Mouse (Mus musculus) thymus, postnatal 4 days (tissue): ENCODE results near the gene Ly6g5c.
"Not testable (repeated sequence)": the region's sequence is repeated elsewhere in the genome, so short reads cannot be mapped to it uniquely, and the experiment has no call there.

Experiments
- DNase-seq: peaks from one replicate; pipeline ENCODE4 v3.0.0; 2021

The Ly6g5c gene

DNA sequence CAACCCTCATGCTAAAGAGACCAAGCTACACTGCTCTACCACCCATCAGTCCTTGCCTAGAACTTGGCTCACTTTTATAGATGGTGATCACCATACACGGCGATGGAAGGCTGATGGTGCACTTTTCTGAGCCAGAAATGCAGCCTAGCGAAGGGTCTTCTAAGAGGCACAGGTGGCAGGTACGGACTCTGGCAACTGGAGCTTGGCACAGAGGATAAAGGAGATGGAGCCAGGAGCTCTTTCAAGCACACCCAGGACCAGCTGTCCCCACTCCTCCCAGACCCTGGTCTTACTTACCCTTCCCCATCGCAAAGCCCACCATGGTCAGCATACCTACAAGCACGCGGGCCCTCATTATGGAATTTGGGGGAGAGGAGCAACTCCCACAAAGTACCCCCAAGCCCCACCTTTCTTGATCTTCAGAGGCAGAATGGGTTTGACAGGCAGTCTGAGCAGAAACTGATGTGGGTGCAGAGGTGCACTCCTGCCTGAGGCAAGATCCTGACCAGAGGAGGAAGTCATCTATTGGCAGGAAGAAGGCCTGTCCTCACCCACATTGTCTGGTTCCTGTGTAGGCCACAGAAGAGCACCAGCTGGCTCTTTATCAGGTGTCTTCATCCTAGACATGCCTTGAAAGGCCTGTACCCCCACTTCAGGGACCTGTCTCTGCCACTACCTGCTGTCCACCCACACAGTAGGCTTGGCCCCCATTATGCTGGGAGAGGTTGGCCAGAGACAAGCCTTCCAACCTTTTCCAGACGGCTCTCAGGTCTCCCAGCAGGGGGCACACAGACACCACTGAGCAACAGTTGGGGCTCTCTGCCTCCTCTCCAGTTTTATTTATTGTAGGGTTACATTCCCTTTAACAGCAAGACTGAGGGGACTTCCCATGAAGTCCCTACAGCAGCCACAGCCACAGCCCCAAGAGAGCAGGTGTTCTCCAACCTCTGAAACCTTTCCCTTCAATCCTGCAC is 7.3 kb downstream of the Ly6g5c start, which contains the start of gene Ly6g5b:
Gene Ly6g5b, minus strand, starts transcription at position 383 of the 974 bp plus-strand sequence.
- DNase-seq: peak; percentile 77

- DNase-seq: no peak
Observed at GRCm38 (mm10) chr17:35120745-35121142, 12.7 kb downstream of the Ly6g5c start.

DNA sequence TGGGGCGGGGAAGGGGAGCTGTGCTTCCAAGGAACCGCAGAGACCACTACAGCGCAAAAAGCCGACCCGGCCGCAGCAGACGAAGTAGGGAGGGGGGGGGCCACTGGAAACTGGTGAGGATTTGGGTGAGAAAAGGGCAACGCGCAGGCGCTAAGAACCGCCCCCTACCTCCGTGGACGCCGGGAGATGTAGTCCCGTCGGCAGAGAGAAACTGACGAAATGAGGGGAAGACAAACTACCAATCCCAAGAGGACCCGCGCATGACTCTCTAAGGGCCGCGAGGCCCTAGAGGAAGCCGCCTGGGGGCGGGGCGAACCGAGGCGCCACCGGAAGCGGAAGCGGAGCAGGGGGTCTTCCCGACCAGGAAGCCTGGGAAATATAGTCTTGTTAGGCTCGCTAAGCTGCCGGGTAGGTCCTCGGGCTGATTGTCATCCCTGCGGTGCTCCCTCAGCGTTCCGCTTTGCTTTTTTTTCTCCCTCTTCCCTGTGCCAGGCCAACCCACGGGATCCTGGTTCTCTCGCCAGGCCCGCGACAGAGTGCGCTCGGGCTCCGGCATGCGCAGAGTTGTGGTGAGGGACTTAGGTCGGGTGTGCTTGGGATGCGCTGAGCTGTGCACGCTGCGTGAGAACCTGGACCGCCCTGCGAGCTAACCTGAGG is 13.2 kb downstream of the Ly6g5c start, which contains the start of gene Gpank1:
Gene Gpank1, plus strand, starts transcription at position 313 of the 657 bp plus-strand sequence.
- DNase-seq: peak; percentile 98

DNA sequence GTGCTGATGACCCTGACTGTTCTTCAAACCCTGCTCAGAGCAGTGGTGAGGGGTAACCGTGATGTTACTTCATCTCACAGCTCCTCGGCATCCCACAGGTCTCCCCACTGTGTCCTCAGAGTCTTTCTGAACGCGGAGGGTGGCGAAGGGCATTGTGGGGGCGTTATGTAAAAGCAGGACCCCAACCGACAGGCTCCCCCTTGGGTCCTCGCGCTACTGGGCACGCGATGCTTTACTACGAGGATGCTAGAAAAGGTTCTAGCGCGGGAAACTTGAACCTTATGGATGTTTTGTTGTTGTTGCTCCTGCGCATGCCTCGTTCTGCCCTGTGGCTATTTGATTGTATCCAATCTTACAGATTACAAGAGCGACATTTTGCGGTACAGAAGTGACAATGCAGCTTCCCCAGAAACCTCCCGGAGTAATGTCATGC is 13.8 kb downstream of the Ly6g5c start, which contains the start of gene Csnk2b:
Gene Csnk2b, minus strand, starts transcription at position 183 of the 433 bp plus-strand sequence.
- DNase-seq: peak; percentile 67

GRCm38 (mm10) chr17:35123287-35123686 is 15.2 kb downstream of the Ly6g5c start:
- DNase-seq: not testable (repeated sequence)

GRCm38 (mm10) chr17:35124261-35124896 is 16.3 kb downstream of the Ly6g5c start:
- DNase-seq: not testable (repeated sequence)

GRCm38 (mm10) chr17:35125081-35125480 is 17.0 kb downstream of the Ly6g5c start:
- DNase-seq: no peak

GRCm38 (mm10) chr17:35125578-35125977 is 17.5 kb downstream of the Ly6g5c start:
- no peak for DNase-seq

GRCm38 (mm10) chr17:35126206-35126611 is 18.1 kb downstream of the Ly6g5c start, which contains the start of gene D17H6S53E:
TSS of gene D17H6S53E (plus strand) at chr17:35126373.
- peak; percentile 89 for DNase-seq

DNA sequence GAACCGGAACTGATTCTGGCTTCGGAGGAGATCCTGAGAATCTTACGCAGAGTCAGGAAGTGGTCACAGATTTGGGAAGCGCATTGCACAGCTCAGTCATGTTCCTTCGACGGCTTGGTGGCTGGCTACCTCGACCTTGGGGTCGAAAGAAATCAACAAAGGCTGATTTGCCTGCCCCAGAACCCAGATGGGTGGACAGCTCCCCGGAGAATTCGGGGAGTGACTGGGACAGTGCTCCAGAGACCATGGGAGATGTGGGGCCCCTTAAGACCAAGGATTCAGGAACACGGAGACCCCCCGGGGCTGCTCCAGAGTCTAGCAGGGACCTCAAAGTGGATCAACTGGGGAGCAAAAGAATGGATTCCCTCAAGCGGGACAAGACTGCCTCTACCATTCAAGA is 18.9 kb downstream of the Ly6g5c start:
- DNase-seq: no peak

GRCm38 (mm10) chr17:35128996-35129395 is 20.9 kb downstream of the Ly6g5c start:
- DNase-seq: no peak

DNA sequence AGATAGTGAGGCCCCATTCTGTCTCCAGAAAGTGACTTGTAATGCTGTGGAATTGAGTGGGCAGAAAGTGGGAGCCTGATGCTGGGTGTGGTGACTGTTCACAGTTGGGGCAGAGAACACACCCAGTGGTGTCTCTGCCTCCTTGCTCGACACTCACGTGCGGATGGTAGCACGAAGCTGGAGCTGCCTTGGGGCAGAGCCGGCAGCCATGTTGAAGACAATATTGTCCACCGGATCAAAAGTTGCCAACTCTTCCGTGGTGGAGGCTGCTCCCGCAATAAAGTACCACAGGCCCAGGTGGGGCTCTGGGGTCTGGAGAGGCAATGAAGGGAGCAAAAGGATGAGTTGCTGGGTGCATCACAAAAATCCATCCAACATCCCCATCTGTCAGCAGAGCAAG is 23.0 kb downstream of the Ly6g5c start:
- DNase-seq: no peak

DNA sequence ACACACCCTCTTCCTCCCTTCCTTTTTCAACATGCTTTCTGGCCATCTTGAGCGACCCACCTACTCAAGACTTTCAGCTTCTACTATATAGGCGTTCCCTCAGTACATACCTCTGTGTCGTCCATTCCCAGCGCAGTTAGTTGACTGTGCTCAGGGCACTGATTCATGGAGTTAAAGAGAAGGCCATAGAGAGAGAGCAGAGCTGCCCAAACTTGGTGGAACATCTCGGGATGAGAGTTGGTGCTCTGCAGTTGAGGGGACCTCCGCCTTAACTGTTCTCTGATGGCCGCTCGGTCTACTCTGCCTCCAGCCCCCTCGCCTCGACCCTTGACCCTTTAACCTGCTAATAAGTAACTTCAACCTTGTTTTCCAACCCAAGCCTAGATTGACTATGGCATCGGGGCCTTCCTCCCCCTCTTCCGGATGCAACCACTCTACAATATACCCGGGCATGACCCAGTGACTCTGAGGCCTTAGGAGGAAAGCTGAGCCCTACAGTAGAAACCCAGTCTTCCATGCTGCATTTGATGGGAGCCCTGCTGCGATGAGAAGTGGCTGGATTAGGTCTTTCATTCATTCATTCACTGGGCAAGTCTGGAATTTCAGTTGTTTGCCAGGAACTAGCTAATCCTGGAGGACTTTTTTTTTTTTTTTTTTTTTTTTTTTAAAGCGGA is 23.6 kb downstream of the Ly6g5c start, which contains the start of gene Apom:
Gene Apom, minus strand, starts transcription at position 551 of the 674 bp plus-strand sequence.
- no peak for DNase-seq

- no peak for DNase-seq
Observed at GRCm38 (mm10) chr17:35132174-35132560, 24.1 kb downstream of the Ly6g5c start.

- DNase-seq: no peak
Observed at GRCm38 (mm10) chr17:35133517-35133916, 25.4 kb downstream of the Ly6g5c start.

DNA sequence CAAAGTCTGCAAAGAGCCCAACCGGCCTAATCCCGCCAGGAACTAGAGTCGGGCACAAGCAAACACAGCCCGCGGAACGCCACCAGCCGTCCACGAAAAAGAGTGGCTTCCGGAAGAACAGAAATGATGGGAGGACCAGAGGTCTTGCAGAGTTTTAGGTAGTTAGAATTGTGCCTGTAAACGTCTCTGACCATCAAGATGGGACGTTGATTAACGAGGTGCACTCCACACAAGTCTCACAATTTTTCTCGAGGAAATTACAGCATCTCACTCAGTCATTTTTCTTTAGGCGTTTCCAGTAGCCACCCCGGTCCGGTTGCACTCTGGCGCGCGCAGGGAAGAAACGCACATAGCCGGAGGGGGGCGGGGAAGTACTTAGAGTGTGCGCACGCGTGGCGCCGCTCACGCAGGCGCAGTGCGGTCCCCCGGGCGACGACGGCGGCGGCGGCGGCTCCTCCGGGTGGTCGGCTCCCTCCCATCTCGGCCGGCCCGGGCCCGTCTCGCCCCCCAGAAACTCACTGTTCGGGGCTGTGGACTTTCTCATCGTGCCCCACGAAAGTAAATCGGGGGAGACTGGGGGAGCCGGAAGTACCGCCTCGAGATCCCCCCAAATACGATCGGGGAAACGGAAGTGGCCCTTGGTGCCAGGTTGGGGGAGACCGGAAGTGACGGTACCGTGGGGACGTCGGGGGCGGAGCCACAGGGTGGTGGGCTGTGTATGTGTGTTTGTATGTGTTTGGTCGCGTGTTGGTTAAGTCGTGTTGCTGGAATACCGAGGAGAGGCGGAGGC is 26.9 kb downstream of the Ly6g5c start, which contains the start of gene Bag6:
Gene Bag6, plus strand, starts transcription at position 378 of the 790 bp plus-strand sequence.
- DNase-seq: peak; percentile 95

- DNase-seq: no peak
Observed at GRCm38 (mm10) chr17:35135591-35136320, 27.7 kb downstream of the Ly6g5c start.

- no peak for DNase-seq
Observed at GRCm38 (mm10) chr17:35139269-35139668, 31.2 kb downstream of the Ly6g5c start.

GRCm38 (mm10) chr17:35140490-35140996 is 32.5 kb downstream of the Ly6g5c start:
- no peak for DNase-seq

- no peak for DNase-seq
Observed at GRCm38 (mm10) chr17:35141971-35142370, 33.9 kb downstream of the Ly6g5c start.
